Mouse (Mus musculus) spleen, postnatal 4 days (tissue): Measurements from ENCODE around the gene Nkain4.

ENCODE experiments used
- DNase-seq, 2 experiments: peaks; one replicate each; pipeline ENCODE4 v3.0.0; 2022; ENCODE audit warnings: low spot score in 2 of 2

Gene Nkain4

GRCm38 (mm10) chr2:180954061-180955047, at the start of gene Nkain4:
TSS of gene Nkain4 (minus strand) at chr2:180954699.
- DNase-seq = no peak

- no peak for DNase-seq
These were observed 42.4 kb upstream of the Nkain4 start for GRCm38 (mm10) chr2:180996905-180997304.

- no peak for DNase-seq
These were observed 41.9 kb upstream of the Nkain4 start for GRCm38 (mm10) chr2:180996436-180996835.

GRCm38 (mm10) chr2:180995457-180995856, 41.0 kb upstream of the Nkain4 start:
- no peak for DNase-seq

GRCm38 (mm10) chr2:180994360-180994759, 39.9 kb upstream of the Nkain4 start:
- no peak for DNase-seq

- no peak for DNase-seq
These were observed 35.8 kb upstream of the Nkain4 start for GRCm38 (mm10) chr2:180990347-180990746.

GRCm38 (mm10) chr2:180988948-180989347, 34.4 kb upstream of the Nkain4 start:
- DNase-seq = no peak

- no peak for DNase-seq
These were observed 33.9 kb upstream of the Nkain4 start for GRCm38 (mm10) chr2:180988347-180988913.

GRCm38 (mm10) chr2:180987432-180988030, 33.0 kb upstream of the Nkain4 start:
- no peak for DNase-seq

GRCm38 (mm10) chr2:180987001-180987400, 32.5 kb upstream of the Nkain4 start:
- DNase-seq = no peak

- no peak for DNase-seq
These were observed 31.9 kb upstream of the Nkain4 start, which contains the start of gene Col20a1 for GRCm38 (mm10) chr2:180986449-180986848. TSS of gene Col20a1 (plus strand) at chr2:180986535.

GRCm38 (mm10) chr2:180985635-180986034, 31.1 kb upstream of the Nkain4 start:
- DNase-seq = no peak

- peak in 1 of 2 experiments; percentile 57 for DNase-seq
These were observed 26.6 kb upstream of the Nkain4 start for GRCm38 (mm10) chr2:180981133-180981532.

- DNase-seq = peak; percentile 86 to 93
These were observed 12.7 kb upstream of the Nkain4 start, which contains the start of gene Arfgap1 for GRCm38 (mm10) chr2:180967010-180967763. TSS of gene Arfgap1 (plus strand) at chr2:180967225.

- DNase-seq = no peak
These were observed 11.8 kb upstream of the Nkain4 start for GRCm38 (mm10) chr2:180966092-180966882.

GRCm38 (mm10) chr2:180963956-180964355, 9.5 kb upstream of the Nkain4 start:
- peak; percentile 67 to 86 for DNase-seq

GRCm38 (mm10) chr2:180962616-180963308, 8.3 kb upstream of the Nkain4 start:
- DNase-seq = no peak

- DNase-seq = no peak
These were observed 5.7 kb upstream of the Nkain4 start for GRCm38 (mm10) chr2:180960187-180960586.

GRCm38 (mm10) chr2:180959605-180960004, 5.1 kb upstream of the Nkain4 start:
- no peak for DNase-seq

- DNase-seq = no peak
These were observed 861 bp downstream of the Nkain4 start for GRCm38 (mm10) chr2:180953638-180954037.
